Mouse (Mus musculus): ENCODE measurements at regions not wholly inside any gene's neighbourhood (a gene's known extent, or its start where the extent isn't known, plus 50 kb on each side); places are given as distances from the start of the nearest gene placed in this dataset.
A peak's percentile ranks its signal among the peaks of the same experiment; 100 is the strongest.

- no peak for DNase-seq (ENCODE audit: low spot score in 2 of 2)
Measured at GRCm38 (mm10) chr12:58901931-58902330, 109.9 kb downstream of the Sec23a start.

- DNase-seq (ENCODE audit: low spot score in 2 of 2), result no peak
Measured at GRCm38 (mm10) chr12:58875808-58876207, 136.0 kb downstream of the Sec23a start.

- no peak for DNase-seq (ENCODE audit: low spot score in 2 of 2)
Measured at GRCm38 (mm10) chr12:58872465-58872864, 139.4 kb downstream of the Sec23a start.

- no peak for DNase-seq (ENCODE audit: low spot score in 2 of 2)
Measured at GRCm38 (mm10) chr12:58856498-58856897, 155.3 kb downstream of the Sec23a start.

- DNase-seq (ENCODE audit: low spot score in 2 of 2), result peak in 1 of 2 experiments; percentile 30
Measured at GRCm38 (mm10) chr12:58851677-58852385, 160.0 kb downstream of the Sec23a start.

GRCm38 (mm10) chr12:58829656-58830055 lies 182.2 kb downstream of the Sec23a start:
- DNase-seq (ENCODE audit: low spot score in 2 of 2), result no peak

- no peak for DNase-seq (ENCODE audit: low spot score in 2 of 2)
Measured at GRCm38 (mm10) chr12:58827864-58828263, 184.0 kb downstream of the Sec23a start.

GRCm38 (mm10) chr12:58825139-58825921 lies 186.5 kb downstream of the Sec23a start:
- no peak for DNase-seq (ENCODE audit: low spot score in 2 of 2)

GRCm38 (mm10) chr12:58822971-58823370 lies 188.8 kb downstream of the Sec23a start:
- DNase-seq (ENCODE audit: low spot score in 2 of 2), result no peak

- no peak for DNase-seq (ENCODE audit: low spot score in 2 of 2)
Measured at GRCm38 (mm10) chr12:58804068-58804467, 207.7 kb downstream of the Sec23a start.

GRCm38 (mm10) chr12:58802410-58802809 lies 209.4 kb downstream of the Sec23a start:
- peak; percentile 80 to 89 for DNase-seq (ENCODE audit: low spot score in 2 of 2)
